Mouse (Mus musculus) small intestine, adult 2 months (tissue): ENCODE results near the gene Stap1.

ENCODE experiments used
- CTCF ChIP-seq: fragments of 200-500 bp; IDR thresholded peaks from 2 replicates; pipeline ENCODE4 v1.5.1; 2012; ENCODE audit warnings: low read depth, mild to moderate bottlenecking, control low read depth, inconsistent platforms, low read length, moderate library complexity, mixed read lengths; ENCODE audit not compliant: insufficient replicate concordance, insufficient read length; ENCODE audit errors: extremely low read depth
- POLR2A ChIP-seq: fragments of 200-500 bp; IDR thresholded peaks from 2 replicates; pipeline ENCODE4 v1.6.1; 2012; ENCODE audit warnings: low read depth, mild to moderate bottlenecking, control low read depth, inconsistent platforms, low read length, moderate library complexity

GRCm38 (mm10) chr5:86066551-86066929, 5.0 kb upstream of the Stap1 start:
- TF ChIP-seq CTCF (peak; percentile 94), POLR2A (no peak)
